ENCODE assay signal across 17 mouse cellular contexts in the genomic region with DNA sequence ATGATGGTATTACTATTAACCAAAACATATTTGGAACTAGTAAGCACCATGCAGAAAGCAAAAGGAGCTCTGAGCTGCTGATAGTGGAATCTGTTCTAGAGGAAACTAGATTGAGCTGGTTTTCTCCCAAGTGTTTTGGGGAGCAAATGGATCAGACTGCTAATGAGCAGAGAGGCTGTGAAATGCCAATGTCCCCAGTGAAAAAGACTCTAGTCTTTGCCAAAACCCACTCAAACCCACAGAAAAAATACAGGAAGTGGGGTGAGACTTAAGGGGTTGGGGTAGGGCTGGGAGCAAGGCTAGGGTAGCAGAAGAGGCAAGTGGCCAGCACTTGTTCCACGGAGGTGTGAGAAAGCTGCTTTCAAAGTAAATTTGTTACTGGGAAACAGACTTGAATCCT. TPM values are rescaled to one million over a fixed set of nuclear protein-coding genes. Genes with fewer than 3 reads are reported as not detected.
A peak's percentile ranks its signal among the peaks of the same experiment; 100 is the strongest.
DNase-seq lines count a peak whose midpoint lies in the region; ATAC-seq and TF ChIP-seq lines count a peak whose summit lies in the region.
"Had no signal": no experiment of that assay in that cellular context is flagged by ENCODE, and none has a peak within 500 bp of the region (broad histone marks: within the 10 kb centered on the region; RNA-seq: fewer than 3 reads in every experiment).

No protein-coding gene starts in this region.

- no peak for DNase-seq in frontal cortex, postnatal 14 days (ENCODE audit: low spot score in 2 of 2)
- no peak for DNase-seq in left cerebral cortex, adult 2 months (ENCODE audit: extremely low spot score in 1 of 2, low spot score in 2 of 2)
- DNase-seq in left cerebral cortex, postnatal 14 days (ENCODE audit: low spot score in 2 of 2) = no peak
- peak; percentile 78 for DNase-seq in midbrain, postnatal 0 days (ENCODE audit: low spot score)
- DNase-seq in frontal cortex, postnatal 36 days (ENCODE audit: low spot score in 2 of 2) = no peak
- DNase-seq in B cell, adult 2 months = no peak
- DNase-seq: cerebellum, adult 11-12 months; liver, postnatal 0 days; retina, postnatal 1 day; thymus, postnatal 4 days had no signal

- peak overlapping the region; percentile 80 for H3K27ac ChIP-seq in left cerebral cortex, adult 2 months
- peak overlapping the region; percentile 75 for H3K27ac ChIP-seq in midbrain, postnatal 0 days (ENCODE audit: low read depth, low read length)
- H3K27ac ChIP-seq: heart, embryonic 15.5 days; limb, embryonic 15.5 days; neural tube, embryonic 12.5 days had no signal

- intact Hi-C loops in left cerebral cortex, adult 2 months (cut with DNase I) = loop anchor here (2.0 kb wide), 2 partner anchors 20 to 86 kb away; a partner anchor contains a TSS
- intact Hi-C loops in left cerebral cortex, postnatal 14 days (cut with DNase I) = loop anchor here (5.0 kb wide), 1 partner anchor 86 kb away; a partner anchor contains a TSS

- no peak overlapping the region for H3K4me2 ChIP-seq in midbrain, postnatal 0 days (ENCODE audit: low read depth, low read length, poor library complexity, severe bottlenecking)
- H3K4me2 ChIP-seq: heart, embryonic 15.5 days; limb, embryonic 15.5 days; midbrain, embryonic 12.5 days; neural tube, embryonic 12.5 days had no signal

- WGBS in midbrain, postnatal 0 days = 66% methylated on average over 1 of the region's 1 CpGs

- no peaks in the 10 kb centered on the region for H3K9me3 ChIP-seq in midbrain, postnatal 0 days (ENCODE audit: low read length)
- H3K9me3 ChIP-seq: heart, embryonic 15.5 days; limb, embryonic 15.5 days; midbrain, embryonic 12.5 days; neural tube, embryonic 12.5 days had no signal

- no peak for TF ChIP-seq CTCF in left cerebral cortex, adult 2 months (IDR thresholded peaks at IDR 0.05)
- no peak for TF ChIP-seq CTCF in midbrain, postnatal 0 days (IDR thresholded peaks at IDR 0.05)

- peaks cover 7% of the 10 kb centered on the region for H3K36me3 ChIP-seq in midbrain, postnatal 0 days (ENCODE audit: insufficient read depth, low read length)
- H3K36me3 ChIP-seq: midbrain, embryonic 12.5 days had no signal

- H3K4me1 ChIP-seq in midbrain, postnatal 0 days (ENCODE audit: insufficient read depth, low read length) = no peaks in the 10 kb centered on the region
- H3K4me1 ChIP-seq: midbrain, embryonic 12.5 days; neural tube, embryonic 12.5 days had no signal

- H3K9ac ChIP-seq in midbrain, postnatal 0 days (replicated peaks; ENCODE audit: low read length, poor library complexity, severe bottlenecking) = no peak overlapping the region
- H3K9ac ChIP-seq: heart, embryonic 15.5 days; limb, embryonic 15.5 days; liver, postnatal 0 days; midbrain, embryonic 12.5 days; neural tube, embryonic 12.5 days had no signal

- no peaks in the 10 kb centered on the region for H3K27me3 ChIP-seq in midbrain, postnatal 0 days (ENCODE audit: insufficient read depth, low read length)
- H3K27me3 ChIP-seq: heart, embryonic 15.5 days; limb, embryonic 15.5 days; midbrain, embryonic 12.5 days; neural tube, embryonic 12.5 days had no signal

- peak; percentile 60 for ATAC-seq in frontal cortex, adult (ENCODE audit: low TSS enrichment)
- 0 out of 2 replicates have a peak, but pooled peaks have one; percentile 25 for ATAC-seq in common myeloid progenitor, adult 5-6 weeks (replicated peaks; ENCODE audit: low read depth, poor library complexity, severe bottlenecking)
- peak; percentile 77 for ATAC-seq in midbrain, postnatal 0 days (ENCODE audit: low FRiP score)
- ATAC-seq: inflammation-experienced regulatory T-cells, adult 6 months; liver, postnatal 0 days had no signal

- H3K4me3 ChIP-seq in left cerebral cortex, adult 2 months = no peak overlapping the region
- no peak overlapping the region for H3K4me3 ChIP-seq in midbrain, postnatal 0 days (ENCODE audit: low read depth, low read length)
- H3K4me3 ChIP-seq: heart, embryonic 15.5 days; limb, embryonic 15.5 days; midbrain, embryonic 12.5 days; neural tube, embryonic 12.5 days had no signal

RNA-seq across cellular contexts. Expression of a gene that starts 55.2 kb away (rescaled TPM):
- total RNA-seq in left cerebral cortex, adult 2 months (2021) = 100 to 1,000 TPM; 117 to 123 TPM
- total RNA-seq in left cerebral cortex, postnatal 14 days (2021) = 100 to 1,000 TPM; 113 to 115 TPM
- total RNA-seq in common myeloid progenitor, adult 5-6 weeks (2017) = 35.5 and 41.5 TPM in 2 replicates
- 88.7 and 134 TPM in 2 replicates for total RNA-seq in midbrain, postnatal 0 days (2014; rRNA removed)
- 38.0 and 45.2 TPM in 2 replicates for polyA plus RNA-seq in midbrain, postnatal 0 days (2015; fragmentation: Nextera tagmentation; extraction: Ambion mirVana)

Comparison
In these comparisons a context has a peak if more than half of its experiments do, and no peak if none do; other contexts are left out.
1. ATAC-seq: peak in every context shown above with its lines; median percentile 77 in midbrain, postnatal 0 days; 60 in frontal cortex, adult; 25 in common myeloid progenitor, adult 5-6 weeks.